Mouse (Mus musculus) ES-E14 (cell line): ENCODE data around the gene Sdcbp2.

Experiments used
- MAFK ChIP-seq: IDR thresholded peaks from 2 replicates; pipeline ENCODE4 v1.6.1; 2014; ENCODE audit warnings: mild to moderate bottlenecking, low read depth, low read length, inconsistent platforms; ENCODE audit not compliant: insufficient read depth
- ZC3H11A ChIP-seq: IDR thresholded peaks from 2 replicates; pipeline ENCODE4 v1.6.1; 2012; ENCODE audit warnings: low read depth, mild to moderate bottlenecking, inconsistent platforms, low read length, borderline replicate concordance
- ZNF384 ChIP-seq: IDR thresholded peaks from 2 replicates; pipeline ENCODE4 v1.6.1; 2012; ENCODE audit warnings: low read depth, low read length, inconsistent platforms

DNA sequence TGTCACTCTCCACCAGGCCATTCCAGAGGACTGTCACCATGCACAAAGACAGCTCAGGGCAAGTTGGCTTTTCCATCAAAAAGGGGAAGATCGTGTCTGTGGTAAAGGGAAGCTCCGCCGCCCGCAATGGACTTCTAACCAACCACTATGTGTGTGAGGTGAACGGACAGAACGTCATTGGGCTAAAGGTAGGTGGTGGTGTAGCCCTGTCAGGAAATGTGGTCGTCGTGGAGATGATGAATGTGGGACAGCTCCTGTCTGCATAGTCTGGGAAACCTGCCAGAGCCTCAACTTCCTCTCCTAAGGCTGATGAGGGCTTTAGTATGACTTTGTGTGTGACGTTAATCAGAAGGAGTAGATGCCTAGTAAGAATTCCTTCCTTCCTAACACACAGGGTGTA lies 14.9 kb downstream of the Sdcbp2 start:
- no peak for TF ChIP-seq MAFK
- TF ChIP-seq ZC3H11A: no peak
- no peak for TF ChIP-seq ZNF384
